Mouse (Mus musculus): ENCODE measurements around the gene Mogat2. TPM values are rescaled to one million over a fixed set of nuclear protein-coding genes. Genes with fewer than 3 reads are reported as not detected.

Mogat2 gene
- total RNA-seq, 2 experiments from 2014 or later: 0.15 to 0.16 TPM

DNA sequence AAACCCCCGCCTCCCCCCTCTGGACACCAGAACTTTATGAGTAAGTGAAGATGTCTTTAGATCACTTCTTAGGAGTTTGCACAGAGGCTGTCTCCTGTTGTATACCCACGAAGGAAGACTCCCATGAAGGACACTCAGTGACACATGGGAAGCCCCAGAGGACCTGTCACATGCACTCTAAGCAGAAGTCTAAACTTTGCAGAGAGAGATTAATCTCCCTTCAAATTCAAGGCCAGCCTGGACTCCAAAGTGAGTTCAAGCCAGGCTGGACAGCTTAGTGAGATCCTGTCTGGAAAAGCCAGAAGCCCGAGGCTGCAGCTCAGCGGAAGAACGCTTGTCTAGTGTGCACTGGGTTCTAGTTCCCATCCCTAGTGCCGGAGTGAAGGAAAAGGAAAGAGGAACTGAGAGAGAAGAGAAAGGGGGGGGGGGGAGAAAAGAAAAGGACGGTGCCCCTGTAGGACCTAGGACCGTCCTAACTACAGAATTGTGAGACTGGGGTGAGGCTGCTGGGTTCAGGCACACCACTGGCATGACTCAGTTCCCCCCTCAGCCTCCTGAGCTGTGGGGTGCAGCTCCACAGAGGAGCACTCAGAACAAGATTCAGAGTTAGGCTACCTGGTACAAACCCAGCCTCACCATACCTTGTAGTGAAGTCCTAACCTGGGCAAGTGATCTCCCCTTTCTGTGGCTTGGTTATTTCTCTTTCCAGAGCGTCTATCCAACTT is 38.8 kb downstream of the Mogat2 start:
- DNase-seq (ENCODE audit: low spot score in 2 of 2): no peak

DNA sequence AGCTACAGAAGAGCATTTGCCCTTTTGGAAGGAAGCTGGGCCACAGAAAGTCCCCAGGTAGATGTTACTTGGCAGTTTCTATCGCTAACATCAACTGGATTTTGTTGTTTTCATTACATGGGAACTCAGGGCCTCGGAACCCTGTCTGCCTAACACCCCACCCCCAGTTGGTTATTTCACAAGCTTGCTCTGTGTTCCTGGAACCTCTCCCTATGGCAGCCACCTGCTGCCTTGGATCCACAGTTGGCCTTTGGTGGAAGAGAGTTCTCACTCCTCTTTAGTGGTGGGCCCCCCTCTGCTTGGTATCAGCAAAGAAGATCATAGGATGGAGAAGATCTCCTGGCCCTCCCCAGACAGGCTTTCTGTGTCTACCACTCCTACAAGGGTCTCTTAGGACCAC is 39.6 kb downstream of the Mogat2 start:
- no peak for DNase-seq (ENCODE audit: low spot score in 2 of 2)

DNA sequence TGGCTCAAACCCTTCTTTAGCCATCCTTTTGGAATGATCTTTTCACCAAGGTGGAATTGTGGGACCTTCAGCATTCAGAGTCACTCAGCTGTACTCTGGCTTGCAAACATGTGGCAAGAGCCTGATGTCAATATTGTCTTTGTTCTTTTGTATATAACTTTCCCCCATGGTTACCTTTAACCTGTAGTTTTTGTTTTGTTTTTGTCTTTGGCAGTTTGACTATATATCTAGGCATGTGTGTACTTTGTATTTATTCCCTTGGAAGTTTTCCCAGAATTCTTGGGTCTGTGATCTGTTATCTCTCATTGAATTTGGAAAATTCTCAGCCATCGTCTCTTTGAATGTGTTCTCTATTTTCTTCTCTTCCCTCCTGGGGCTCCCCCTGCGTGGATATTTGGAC is 43.9 kb downstream of the Mogat2 start:
- DNase-seq (ENCODE audit: low spot score in 2 of 2): no peak

DNA sequence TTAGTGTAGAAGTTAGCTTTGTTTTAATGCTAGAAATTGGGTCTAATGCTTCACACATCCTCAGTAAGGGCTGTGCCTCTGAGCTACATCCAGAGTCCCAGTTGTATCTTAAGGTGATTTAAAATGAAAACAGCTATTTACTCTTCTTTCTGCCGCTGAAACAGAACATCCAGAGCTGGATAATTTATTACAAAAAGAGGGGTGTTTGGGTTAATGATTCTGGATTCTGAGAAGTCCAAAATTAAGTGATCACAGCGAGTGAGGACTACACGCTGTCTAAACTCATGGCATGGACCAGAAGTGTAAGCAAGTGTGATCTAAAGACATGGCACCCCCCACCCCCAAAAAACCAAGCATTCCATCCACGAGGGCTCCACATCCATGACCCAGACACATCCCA is 44.5 kb downstream of the Mogat2 start:
- no peak for DNase-seq (ENCODE audit: low spot score in 2 of 2)

DNA sequence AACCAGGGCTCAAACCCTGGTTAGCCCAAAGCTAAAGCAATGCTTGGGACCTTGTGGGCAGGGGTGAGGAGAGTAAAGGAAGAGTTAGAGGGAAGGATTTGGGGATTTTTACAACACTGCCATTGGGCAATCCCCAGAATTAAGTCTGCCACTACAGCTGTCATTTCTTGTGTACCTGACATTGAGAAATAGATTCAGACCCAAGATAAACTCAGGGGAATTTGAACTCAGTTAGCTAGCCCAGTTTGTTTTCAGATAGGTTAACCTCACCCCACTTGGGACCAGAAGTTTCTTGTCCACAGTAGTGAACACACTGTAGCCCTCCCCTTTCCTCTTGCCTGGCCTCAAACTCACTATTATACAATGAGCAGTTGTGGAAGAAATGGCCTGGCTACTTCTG is 47.0 kb downstream of the Mogat2 start:
- DNase-seq (ENCODE audit: low spot score in 2 of 2): no peak

DNA sequence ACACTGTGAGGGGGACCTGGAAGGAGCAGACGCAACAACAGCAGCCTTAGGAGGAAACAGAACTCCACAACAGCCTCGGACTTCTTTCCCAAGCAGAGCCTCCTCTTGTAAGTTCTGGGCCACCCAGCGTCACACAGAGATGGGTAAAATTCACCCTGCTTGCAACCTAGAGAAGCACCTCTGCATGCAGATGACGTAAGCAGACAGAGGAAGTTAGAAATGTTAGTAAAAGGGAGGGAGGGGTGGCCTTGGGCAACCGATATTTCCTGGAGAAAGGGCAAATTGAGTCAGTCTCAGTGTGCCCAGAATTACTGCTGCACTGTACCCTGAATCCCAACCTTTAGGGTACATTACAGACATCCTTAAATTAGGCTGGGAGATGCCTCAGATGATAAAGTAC is 48.5 kb downstream of the Mogat2 start:
- DNase-seq (ENCODE audit: low spot score in 2 of 2): no peak

DNA sequence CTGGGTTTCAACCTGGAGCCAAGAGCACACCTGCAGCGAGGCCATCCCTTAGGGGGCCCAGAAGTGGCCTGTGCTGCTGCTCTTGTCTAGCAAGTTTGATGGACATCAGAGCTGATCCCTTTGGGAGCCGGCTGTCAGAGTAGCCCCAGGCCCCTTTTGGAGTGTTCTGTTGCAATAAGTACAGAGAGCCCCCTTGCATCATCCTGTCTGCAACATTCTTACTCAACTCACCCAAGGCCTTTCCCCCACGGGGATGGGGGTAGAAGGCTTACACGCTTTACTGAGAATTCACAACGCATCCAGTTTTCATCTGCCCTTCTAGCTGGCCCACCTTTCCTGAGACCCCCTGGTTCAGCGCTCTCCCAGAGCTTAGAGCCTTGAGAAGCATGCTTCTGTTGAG is 49.8 kb downstream of the Mogat2 start:
- DNase-seq (ENCODE audit: low spot score in 2 of 2): no peak

DNA sequence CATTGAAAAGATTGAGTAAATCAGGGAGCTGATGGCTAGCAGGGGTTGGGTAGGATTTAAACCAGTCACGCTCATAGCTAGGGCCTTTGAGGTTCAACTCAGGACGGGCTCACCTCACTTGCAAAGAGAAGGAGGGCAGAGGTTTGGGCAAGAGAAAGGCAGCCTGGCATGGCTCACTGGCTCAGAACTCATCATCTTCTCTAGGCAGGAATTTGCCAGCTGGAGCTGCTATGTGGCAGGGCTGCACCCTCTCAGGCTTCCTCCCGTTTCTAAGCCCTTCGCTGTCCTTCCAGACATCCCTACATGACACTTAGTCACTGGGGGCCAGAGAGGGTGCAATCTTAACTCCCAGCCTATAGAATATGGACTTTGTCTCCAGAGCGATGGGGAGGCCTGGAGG is 51.0 kb downstream of the Mogat2 start:
- DNase-seq (ENCODE audit: low spot score in 2 of 2): no peak

DNA sequence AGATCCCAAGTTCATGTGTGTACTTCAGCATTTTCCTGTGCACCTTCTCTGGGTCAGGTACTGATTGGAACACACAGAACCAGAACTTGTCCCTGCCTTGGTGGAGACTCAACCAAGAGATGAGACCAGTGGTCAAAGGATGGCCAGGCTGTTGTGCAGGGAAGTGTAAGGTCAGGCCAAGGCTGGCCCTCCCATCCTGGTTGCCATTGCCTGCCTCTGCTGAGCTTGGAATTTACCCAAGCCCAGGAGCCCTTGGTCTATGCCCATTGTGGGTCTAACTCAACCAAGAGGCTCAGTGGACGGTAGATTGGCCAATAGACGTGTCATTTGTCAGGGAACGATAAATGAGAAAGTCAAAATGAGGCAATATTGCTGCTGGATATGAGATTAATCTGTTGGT is 53.0 kb downstream of the Mogat2 start:
- DNase-seq (ENCODE audit: low spot score in 2 of 2): no peak

DNA sequence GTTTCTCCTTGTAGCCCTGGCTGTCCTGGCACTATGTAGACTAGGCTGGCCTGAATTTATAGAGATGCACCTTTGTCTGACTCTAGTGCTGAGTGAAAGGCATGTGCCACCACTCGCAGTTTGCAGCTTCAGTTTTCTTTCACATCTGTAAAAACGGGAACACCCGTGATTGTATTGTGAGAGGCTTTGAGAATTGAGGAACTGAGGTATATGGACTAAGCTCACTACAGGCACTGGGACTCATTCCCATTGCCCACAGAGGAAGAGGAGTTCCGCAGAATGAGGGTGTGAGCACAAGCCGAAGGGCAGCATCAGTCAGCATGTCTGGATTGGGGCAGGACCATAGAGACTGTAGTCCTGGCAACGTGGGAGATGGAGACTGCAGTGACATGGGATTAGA is 54.7 kb downstream of the Mogat2 start:
- no peak for DNase-seq (ENCODE audit: low spot score in 2 of 2)

DNA sequence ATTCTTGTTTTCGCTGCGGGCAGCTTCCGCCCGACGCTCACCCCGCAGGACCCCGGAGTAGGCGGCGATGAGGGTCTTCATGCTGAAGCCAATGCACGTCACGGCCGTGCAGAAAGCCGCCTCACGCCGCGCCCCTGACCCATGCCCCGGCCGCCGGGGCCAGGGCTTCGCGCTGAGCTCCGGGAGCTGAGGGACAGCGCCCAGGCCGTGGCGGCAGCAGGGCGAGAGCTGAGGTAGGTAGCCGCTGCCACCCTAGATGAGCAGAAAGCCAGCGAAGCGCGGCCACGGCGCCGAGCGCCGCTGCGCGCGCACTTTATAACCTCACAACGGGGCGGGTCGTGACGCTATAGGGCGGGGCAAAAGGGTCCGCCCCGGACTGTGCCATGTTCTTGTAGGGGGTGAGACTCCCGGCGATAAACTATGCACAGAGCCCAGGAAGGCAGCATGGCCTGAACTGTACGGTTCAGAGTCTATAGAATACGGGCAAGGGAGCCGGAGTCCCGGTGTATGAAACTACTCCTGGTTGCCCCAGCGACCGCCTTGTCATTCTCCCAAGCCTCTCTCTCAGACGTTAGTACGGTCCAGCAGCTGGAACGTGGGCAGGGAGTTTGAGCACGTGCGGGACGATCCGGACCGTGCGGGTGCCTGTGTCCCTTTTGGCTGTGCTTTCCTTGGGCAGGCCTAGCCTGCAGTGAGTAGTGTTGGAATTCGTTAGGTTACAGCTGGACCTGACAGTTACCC is 55.8 kb downstream of the Mogat2 start, which contains the start of gene Dgat2:
Dgat2 (minus strand) TSS at position 288 of the 741 bp plus-strand sequence.
- DNase-seq (ENCODE audit: low spot score in 2 of 2): peak; percentile 86 to 91

DNA sequence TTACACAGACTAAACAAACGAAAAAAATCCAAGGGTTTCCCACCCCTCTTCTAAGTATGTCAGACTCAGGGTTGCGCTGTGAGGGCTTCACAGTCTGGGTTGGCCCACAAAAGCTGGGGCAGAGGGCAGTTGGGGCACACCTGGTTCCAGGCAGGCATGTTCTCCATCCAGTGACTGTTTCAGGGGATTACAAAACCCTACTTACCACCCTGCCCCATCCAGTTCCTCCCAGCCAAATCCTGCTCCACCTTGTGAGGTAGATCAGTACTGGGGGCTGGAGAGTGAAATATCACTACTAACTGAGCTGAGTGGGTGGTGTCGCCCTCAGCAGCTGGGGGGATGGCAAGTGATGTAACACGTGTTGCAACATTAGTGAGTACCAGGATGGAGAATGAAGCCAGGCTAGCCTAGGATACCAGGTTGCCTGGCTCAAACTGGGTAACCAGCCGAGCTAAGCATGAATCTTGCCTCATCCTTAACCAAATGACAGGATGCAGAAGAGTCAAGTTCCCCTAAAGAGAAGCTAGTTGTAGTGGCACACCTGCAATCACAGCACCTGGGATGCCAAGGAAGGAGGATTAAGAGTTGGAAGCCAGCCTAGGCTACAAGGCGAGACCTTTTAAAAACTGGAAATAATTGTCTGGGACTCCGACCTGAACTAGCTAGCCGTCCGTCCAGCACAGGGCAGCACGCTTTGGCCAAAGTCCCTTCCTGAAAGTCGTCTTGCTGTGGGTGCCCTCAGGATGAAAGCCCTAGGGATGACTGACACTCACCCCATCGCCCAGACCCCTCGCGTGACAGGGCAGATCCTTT is 56.6 kb downstream of the Mogat2 start:
- no peak for DNase-seq (ENCODE audit: low spot score in 2 of 2)

DNA sequence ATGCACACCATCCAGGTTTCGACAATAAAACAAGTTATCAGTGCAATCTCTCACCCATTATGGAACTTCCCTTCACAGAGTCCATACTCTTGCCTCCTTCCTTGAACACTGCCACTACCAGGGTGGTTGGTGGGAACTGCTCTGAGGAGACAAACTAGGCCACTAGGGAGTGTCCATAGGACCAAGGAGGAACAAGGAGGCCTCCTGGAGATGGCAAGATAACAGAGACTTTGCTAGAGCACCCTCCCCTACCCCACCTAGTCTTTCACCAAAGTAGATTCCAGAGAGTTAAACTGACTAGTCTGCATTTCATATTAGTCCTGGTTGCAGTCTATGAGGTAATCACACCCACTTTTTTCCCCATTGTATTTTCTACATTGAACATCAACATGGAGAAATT is 58.3 kb downstream of the Mogat2 start:
- no peak for DNase-seq (ENCODE audit: low spot score in 2 of 2)

DNA sequence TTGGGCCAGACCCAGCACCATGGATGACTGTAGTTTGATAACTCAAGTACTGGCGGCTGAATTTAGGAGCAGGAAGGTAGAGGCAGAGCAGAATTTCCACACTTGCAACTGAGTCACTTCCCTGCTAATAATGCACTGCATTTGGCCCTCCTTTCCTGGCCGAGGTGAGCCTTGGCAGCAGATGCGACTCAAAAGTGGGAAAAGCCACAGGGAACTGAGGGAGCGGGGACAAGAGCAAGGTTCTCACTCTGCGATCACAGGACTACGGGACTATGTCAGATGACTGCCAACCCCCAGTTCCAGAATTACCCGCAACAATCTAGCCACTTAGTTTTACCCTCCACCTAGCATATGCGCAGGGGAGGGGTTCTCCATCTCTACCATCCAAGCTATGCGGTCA is 59.1 kb downstream of the Mogat2 start:
- DNase-seq (ENCODE audit: low spot score in 2 of 2): no peak

DNA sequence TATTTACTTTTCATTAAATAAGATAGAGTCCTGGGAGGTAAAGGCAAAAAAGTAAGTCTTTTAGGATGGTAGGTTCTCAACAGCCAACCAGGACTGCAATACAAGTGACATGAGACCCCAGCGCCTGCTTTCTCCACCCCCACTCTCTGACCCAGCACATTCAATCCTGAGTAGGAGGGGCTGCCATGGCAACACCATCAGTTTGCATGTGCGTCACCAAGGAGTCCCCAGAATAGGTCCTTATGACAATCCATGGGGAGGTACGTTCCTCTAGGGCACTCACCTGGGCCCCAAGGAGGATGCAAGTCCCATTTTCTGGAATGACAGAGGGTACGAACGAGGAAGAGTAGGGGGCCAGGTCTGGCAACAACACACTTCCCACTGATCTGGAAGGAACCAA is 61.0 kb downstream of the Mogat2 start:
- no peak for DNase-seq (ENCODE audit: low spot score in 2 of 2)

DNA sequence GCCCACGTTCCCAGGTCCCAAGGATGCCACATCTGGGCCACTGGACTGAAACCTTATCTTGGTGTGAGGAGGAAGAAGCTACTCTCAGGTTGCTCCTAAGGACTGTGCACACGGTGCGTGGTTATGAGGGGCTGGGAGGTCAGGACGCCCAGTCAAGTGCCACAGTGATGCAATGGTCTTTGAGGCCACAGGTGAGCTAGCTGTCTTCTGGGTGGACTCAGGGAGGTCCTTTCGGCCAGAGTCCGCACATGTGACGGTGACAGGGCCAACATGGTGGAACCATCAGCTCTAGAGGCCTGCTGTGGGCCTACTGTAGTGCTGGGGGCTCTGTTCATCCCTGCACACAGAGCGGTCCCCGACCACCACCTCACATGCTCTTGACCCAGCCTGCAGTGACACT is 62.8 kb downstream of the Mogat2 start:
- no peak for DNase-seq (ENCODE audit: low spot score in 2 of 2)

DNA sequence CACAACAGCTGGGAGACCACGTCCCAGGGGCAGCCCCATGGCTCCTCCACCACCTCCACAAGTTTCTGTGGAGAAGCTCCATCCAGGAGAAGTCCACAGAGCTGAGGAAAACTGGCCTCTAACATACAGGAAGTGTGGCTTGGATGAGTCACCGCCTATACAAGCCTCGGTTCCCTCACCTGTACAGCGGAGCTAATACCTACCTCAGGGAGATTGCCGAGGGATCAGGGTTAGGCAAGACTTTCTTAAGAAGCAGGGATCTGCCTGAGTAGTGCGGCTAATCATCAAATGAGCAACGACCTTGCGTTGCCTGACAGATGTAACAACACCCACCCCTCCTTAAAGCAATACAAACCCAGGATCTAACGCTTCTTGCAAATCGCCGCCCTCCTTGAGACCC is 63.3 kb downstream of the Mogat2 start:
- no peak for DNase-seq (ENCODE audit: low spot score in 2 of 2)

DNA sequence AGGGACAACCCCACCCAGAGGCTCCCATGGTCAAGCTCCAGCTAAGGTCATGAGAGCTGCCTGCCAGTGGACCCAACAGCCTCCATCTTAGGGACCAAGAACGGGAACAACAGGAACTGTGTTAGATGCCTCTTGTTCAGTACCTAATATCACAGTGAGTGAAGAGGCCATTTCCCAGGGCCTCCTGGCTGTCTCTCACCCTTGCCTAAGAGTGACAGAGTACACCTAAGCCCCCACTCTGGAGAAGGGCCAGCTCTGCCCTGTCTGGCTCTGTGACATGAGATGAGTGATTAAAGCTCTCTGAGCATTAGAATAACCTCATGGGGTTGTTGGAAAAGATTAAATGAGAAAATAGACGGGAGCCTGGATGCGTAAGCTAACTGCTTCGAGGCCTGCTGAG is 64.4 kb downstream of the Mogat2 start:
- no peak for DNase-seq (ENCODE audit: low spot score in 2 of 2)

DNA sequence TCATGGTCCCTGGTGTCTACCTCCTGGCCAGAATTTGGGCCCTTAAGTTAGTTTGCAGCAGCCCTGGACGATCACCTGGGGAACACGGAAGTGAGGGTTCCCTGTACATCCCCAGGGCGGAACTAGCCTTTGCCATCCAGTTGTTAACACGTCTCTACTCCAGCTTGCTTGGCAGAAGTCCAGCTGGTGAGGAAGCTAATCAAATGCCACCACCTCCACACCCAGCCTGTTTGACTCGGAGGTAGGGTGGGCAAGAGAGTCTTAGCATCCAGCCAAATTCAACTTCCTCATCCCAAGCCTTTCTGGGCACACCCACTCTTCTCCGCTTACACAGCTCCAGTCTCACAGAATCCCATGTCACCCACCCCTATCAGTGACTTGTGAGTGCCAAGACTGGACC is 65.5 kb downstream of the Mogat2 start:
- no peak for DNase-seq (ENCODE audit: low spot score in 2 of 2)

DNA sequence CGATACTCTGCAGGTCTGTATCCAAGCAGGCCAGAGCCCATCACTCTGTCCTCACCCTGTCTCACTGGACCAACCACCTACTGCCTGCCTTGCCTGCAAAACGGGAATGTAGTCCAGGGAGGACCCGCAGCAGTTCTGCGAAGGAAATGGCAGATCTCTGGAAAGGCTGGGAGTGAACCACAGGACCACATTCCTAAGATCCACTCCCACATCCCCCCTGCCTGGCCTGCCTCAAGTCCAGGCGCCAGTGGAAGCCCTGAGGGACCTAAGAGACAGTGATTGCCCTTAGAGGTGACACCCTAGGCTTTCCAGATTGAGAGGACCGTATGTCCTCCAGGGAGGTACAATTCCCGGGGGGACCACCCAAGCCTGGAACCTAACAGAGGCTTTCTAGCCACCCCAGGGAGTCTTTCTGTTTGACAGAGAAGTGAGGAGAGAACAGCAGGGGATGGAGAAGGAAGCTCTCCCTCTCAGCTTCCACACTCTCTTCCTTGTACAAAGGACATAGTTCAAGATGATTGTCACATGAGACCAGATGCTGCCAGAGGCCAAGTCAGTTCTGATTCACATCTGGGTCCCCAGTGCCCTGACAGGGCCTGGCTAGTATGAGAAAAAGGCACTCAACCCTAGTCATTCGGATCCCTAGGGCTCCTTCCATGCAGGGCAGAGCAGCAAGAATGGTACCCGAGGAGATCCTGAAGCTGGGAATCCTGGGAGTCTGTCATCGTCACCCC is 66.5 kb downstream of the Mogat2 start:
- no peak for DNase-seq (ENCODE audit: low spot score in 2 of 2)

DNA sequence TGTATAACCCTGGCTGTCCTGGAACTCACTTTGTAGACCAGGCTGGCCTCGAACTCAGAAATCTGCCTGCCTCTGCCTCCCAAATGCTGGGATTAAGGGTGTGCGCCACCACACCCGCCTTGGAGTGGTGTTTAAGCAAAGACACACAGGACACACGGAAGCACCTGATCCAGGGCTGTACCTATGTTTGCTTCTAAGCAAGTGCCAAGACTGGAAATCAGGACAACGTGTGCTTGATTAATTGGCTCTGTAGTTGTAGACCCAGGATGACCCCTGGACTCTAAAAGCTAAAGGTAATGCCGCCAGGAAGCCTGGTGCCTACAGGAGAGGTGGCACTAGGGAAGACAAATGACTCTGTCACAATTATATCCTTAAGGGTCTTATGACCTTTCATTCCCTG is 67.9 kb downstream of the Mogat2 start:
- DNase-seq (ENCODE audit: low spot score in 2 of 2): no peak
